Mouse (Mus musculus) liver, embryonic 13.5 days (tissue): Measurements from ENCODE around the gene 2610301B20Rik. TPM values are rescaled to one million over a fixed set of nuclear protein-coding genes. Genes with fewer than 3 reads are reported as not detected.

Experiments
- ATAC-seq: fragments of 200-750 bp; cut with Nextera tagmentation; 2 replicates; pipeline ENCODE4 v1.8.0; 2017; ENCODE audit warnings: low read depth, mild to moderate bottlenecking, moderate number of reproducible peaks, moderate library complexity
- DNase-seq: peaks from one replicate; pipeline ENCODE4 v3.0.0; 2022
- H3K27ac ChIP-seq: fragments of 300-500 bp; sonication (generic); 2 replicates; pipeline ENCODE4 v1.5.1; 2015; ENCODE audit warnings: moderate library complexity, mild to moderate bottlenecking, inconsistent platforms
- H3K27me3 ChIP-seq: fragments of 300-500 bp; sonication (generic); 2 replicates; pipeline ENCODE4 v1.6.1; 2015; ENCODE audit warnings: mild to moderate bottlenecking, inconsistent platforms
- H3K36me3 ChIP-seq: fragments of 300-500 bp; sonication (generic); 2 replicates; pipeline ENCODE4 v1.6.1; 2015; ENCODE audit warnings: mild to moderate bottlenecking, inconsistent platforms
- H3K4me1 ChIP-seq: fragments of 300-500 bp; sonication (generic); replicated peaks from 2 replicates; pipeline ENCODE4 v1.6.1; 2015; ENCODE audit warnings: inconsistent platforms
- H3K4me2 ChIP-seq: fragments of 300-500 bp; sonication (generic); 2 replicates; pipeline ENCODE4 v1.6.1; 2015; ENCODE audit warnings: inconsistent platforms, mild to moderate bottlenecking, moderate library complexity
- H3K4me3 ChIP-seq: fragments of 300-500 bp; sonication (generic); replicated peaks from 2 replicates; pipeline ENCODE4 v1.5.1; 2015; ENCODE audit warnings: mild to moderate bottlenecking, inconsistent platforms
- H3K9ac ChIP-seq: fragments of 300-500 bp; sonication (generic); 2 replicates; pipeline ENCODE4 v1.6.1; 2015; ENCODE audit warnings: mild to moderate bottlenecking, inconsistent platforms
- H3K9me3 ChIP-seq: fragments of 300-500 bp; sonication (generic); replicated peaks from 2 replicates; pipeline ENCODE4 v1.6.1; 2016; ENCODE audit warnings: inconsistent platforms
- WGBS: fragments of 180-500 bp; shearing (Covaris S2); methylation state at CpG from one replicate; pipeline ENCODE4 v1.1.7; 2015; ENCODE audit not compliant: insufficient replicate concordance; 5-methylcytosine and 5-hydroxymethylcytosine counted together
- polyA plus RNA-seq: library from polyadenylated mRNA; unstranded; fragments of >200 nt; fragmentation: Nextera tagmentation; extraction: Ambion mirVana; gene quantifications from 2 replicates; pipeline ENCODE4 v1.2.1, GENCODE M21; 2015

2610301B20Rik gene
- polyA plus RNA-seq, 1 experiment from 2014 or later, result 11.6 TPM

DNA sequence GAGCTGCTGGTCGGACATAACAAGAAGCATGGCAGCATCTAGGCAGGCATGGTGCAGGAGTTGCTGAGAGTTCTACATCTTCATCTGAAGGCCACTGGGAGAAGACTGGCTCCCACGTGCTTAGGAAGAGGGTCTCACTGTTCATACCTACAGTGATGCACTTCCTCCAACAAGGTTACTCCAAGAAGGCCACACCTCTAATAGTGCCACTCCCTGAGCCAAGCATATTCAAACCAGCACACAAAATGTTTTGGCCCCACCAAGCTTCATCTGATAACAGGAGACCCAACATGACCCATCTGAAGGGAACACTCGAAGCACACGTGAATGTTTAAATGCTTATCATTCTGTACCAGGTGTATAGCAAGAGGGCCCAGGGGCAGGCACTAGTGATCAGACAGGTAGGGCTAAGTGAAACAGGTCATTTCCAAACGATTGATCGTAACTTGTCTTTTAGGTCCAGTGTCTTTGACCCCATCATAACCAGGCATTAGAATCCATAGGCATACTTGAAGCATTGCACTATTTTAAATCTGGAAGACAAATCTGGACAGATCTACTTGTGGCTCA lies 37.7 kb downstream of the 2610301B20Rik start:
- no peak for ATAC-seq
- no peak overlapping the region for H3K4me3 ChIP-seq
- H3K27me3 ChIP-seq, result no peaks in the 10 kb centered on the region
- 55% methylated on average over 6 of the region's 6 CpGs for WGBS
- no peak for DNase-seq
- no peak overlapping the region for H3K4me2 ChIP-seq
- no peaks in the 10 kb centered on the region for H3K36me3 ChIP-seq
- peaks cover 49% of the 10 kb centered on the region for H3K4me1 ChIP-seq
- H3K9ac ChIP-seq, result no peak overlapping the region; the same call in 1 of the 2 replicates
- H3K27ac ChIP-seq, result no peak overlapping the region
- H3K9me3 ChIP-seq, result no peaks in the 10 kb centered on the region

- H3K9me3 ChIP-seq, result no peaks in the 10 kb centered on the region
- no peak overlapping the region for H3K4me3 ChIP-seq
- H3K9ac ChIP-seq, result no peak overlapping the region
- no peaks in the 10 kb centered on the region for H3K27me3 ChIP-seq
- H3K36me3 ChIP-seq, result no peaks in the 10 kb centered on the region
- no peak overlapping the region for H3K27ac ChIP-seq
- H3K4me1 ChIP-seq, result peaks cover 49% of the 10 kb centered on the region
- 34% methylated on average over 7 of the region's 7 CpGs for WGBS
- DNase-seq (peak; percentile 72), ATAC-seq (0 out of 2 replicates have a peak, but pooled peaks have one; percentile 21)
- no peak overlapping the region for H3K4me2 ChIP-seq
These were observed 38.5 kb downstream of the 2610301B20Rik start for GRCm38 (mm10) chr4:10912611-10913301.

GRCm38 (mm10) chr4:10913409-10913808 lies 39.1 kb downstream of the 2610301B20Rik start:
- Histone ChIP-seq H3K36me3 (no peaks in the 10 kb centered on the region), H3K9ac (peak overlapping the region; percentile 60; the same call in 1 of the 2 replicates), H3K4me1 (peaks cover 54% of the 10 kb centered on the region), H3K27ac (peak overlapping the region; percentile 97), H3K9me3 (no peaks in the 10 kb centered on the region), H3K4me2 (peak overlapping the region; percentile 61; the same call in 1 of the 2 replicates), H3K27me3 (no peaks in the 10 kb centered on the region), H3K4me3 (no peak overlapping the region)
- ATAC-seq, result no peak
- 87% methylated on average over 3 of the region's 3 CpGs for WGBS
- no peak for DNase-seq

GRCm38 (mm10) chr4:10914766-10915165 lies 40.5 kb downstream of the 2610301B20Rik start:
- Histone ChIP-seq H3K4me2 (peak overlapping the region; percentile 61), H3K9ac (peak overlapping the region; percentile 60)

DNA sequence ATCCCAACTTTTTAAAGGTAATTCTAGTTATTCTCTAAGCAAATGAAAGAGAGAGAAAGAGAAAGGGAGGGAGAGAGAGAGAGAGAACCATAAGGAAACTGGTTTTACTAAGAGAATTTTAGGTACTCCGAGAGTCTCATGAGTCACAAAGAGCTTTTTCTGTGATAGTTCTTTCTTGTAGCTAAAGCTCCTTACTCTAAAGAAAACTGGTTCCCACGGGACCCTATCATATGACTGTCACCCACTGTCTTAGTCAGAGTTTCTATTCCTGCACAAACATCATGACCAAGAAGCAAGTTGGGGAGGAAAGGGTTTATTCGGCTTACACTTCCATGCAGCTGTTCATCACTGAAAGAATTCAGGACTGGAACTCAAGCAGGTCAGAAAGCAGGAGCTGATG lies 41.0 kb downstream of the 2610301B20Rik start:
- no peak overlapping the region for H3K4me3 ChIP-seq

More at GRCm38 (mm10) chr4:10914766-10915165, 40.5 kb downstream of the 2610301B20Rik start:
- no peaks in the 10 kb centered on the region for H3K27me3 ChIP-seq
- peak overlapping the region; percentile 97 for H3K27ac ChIP-seq
- H3K36me3 ChIP-seq, result no peaks in the 10 kb centered on the region
- H3K4me3 ChIP-seq, result peak overlapping the region; percentile 10; the same call in 1 of the 2 replicates
- ATAC-seq, result peak; percentile 99
- peaks cover 68% of the 10 kb centered on the region for H3K4me1 ChIP-seq
- DNase-seq, result peak; percentile 88
- WGBS, result 16% methylated on average over 2 of the region's 2 CpGs
- no peaks in the 10 kb centered on the region for H3K9me3 ChIP-seq

DNA sequence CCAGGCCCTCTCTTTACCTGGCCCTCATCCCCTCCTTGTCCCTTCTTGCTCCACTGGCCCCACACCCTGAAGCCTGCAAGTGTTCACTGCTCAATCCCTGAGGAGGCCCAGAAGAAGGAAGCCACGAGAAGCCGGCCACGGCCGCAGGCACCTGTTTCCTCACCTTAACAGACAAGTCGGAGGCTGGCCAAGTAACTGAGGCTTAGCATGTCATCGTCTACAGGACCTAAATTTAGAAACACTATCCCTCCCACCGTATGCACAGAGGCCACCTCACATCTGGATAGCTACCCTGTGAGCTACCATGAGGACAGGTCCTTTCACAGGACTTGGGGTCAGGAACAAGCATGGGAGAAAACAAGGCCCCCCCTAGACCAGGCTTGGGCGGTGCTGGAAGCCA lies 44.1 kb downstream of the 2610301B20Rik start:
- WGBS, result 52% methylated on average over 8 of the region's 8 CpGs
- H3K9ac ChIP-seq, result no peak overlapping the region
- H3K9me3 ChIP-seq, result no peaks in the 10 kb centered on the region
- H3K4me2 ChIP-seq, result no peak overlapping the region
- peak overlapping the region; percentile 58 for H3K27ac ChIP-seq
- H3K27me3 ChIP-seq, result no peaks in the 10 kb centered on the region; the same call in 1 of the 2 replicates
- peaks cover 59% of the 10 kb centered on the region for H3K4me1 ChIP-seq
- no peaks in the 10 kb centered on the region for H3K36me3 ChIP-seq
- no peak overlapping the region for H3K4me3 ChIP-seq
- no peak for DNase-seq
- ATAC-seq, result no peak

More for the DNA sequence above, 41.0 kb downstream of the 2610301B20Rik start:
- no peak for DNase-seq
- Histone ChIP-seq H3K4me1 (peaks cover 69% of the 10 kb centered on the region), H3K36me3 (no peaks in the 10 kb centered on the region), H3K9ac (no peak overlapping the region), H3K4me2 (peak overlapping the region; percentile 61), H3K27me3 (no peaks in the 10 kb centered on the region; the same call in 1 of the 2 replicates), H3K27ac (peak overlapping the region; percentile 97), H3K9me3 (no peaks in the 10 kb centered on the region)
- WGBS, result 58% methylated on average over 3 of the region's 3 CpGs
- no peak for ATAC-seq

DNA sequence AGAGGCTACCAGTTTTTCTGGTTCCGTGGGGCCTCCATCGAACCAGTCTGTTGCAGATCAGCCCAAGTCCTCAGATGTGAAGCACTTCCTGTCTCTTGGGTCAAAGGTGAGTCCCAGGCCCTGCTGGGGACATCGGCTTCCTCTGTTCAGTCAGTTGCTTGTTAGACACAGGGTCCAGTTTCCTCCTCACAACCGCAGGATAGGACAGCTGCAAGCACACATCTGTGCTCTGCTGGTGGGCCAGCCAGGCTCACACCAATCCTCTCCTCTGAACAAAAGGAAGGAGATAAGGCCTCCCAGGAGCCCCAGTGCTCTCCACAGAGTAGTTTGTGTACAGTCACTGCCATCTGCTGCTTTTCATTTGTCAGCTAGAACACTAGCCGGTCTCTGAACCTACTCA lies 44.8 kb downstream of the 2610301B20Rik start:
- no peak for ATAC-seq
- H3K9ac ChIP-seq, result no peak overlapping the region
- peaks cover 58% of the 10 kb centered on the region for H3K4me1 ChIP-seq
- no peaks in the 10 kb centered on the region for H3K9me3 ChIP-seq
- H3K27me3 ChIP-seq, result no peaks in the 10 kb centered on the region; the same call in 1 of the 2 replicates
- H3K4me2 ChIP-seq, result no peak overlapping the region
- peak overlapping the region; percentile 58 for H3K27ac ChIP-seq
- H3K4me3 ChIP-seq, result no peak overlapping the region
- DNase-seq, result no peak
- 11% methylated on average over 5 of the region's 5 CpGs for WGBS
- H3K36me3 ChIP-seq, result no peaks in the 10 kb centered on the region

- Histone ChIP-seq H3K4me3 (no peak overlapping the region), H3K9me3 (no peaks in the 10 kb centered on the region), H3K27ac (peak overlapping the region; percentile 58; the same call in 1 of the 2 replicates), H3K4me2 (no peak overlapping the region), H3K9ac (no peak overlapping the region), H3K27me3 (no peaks in the 10 kb centered on the region; the same call in 1 of the 2 replicates), H3K4me1 (peaks cover 55% of the 10 kb centered on the region), H3K36me3 (no peaks in the 10 kb centered on the region)
- DNase-seq (no peak), ATAC-seq (no peak)
- WGBS, result 66% methylated on average over 3 of the region's 3 CpGs
These were observed 45.2 kb downstream of the 2610301B20Rik start for GRCm38 (mm10) chr4:10919530-10919929.

- Histone ChIP-seq H3K4me2 (no peak overlapping the region), H3K27ac (no peak overlapping the region), H3K36me3 (no peaks in the 10 kb centered on the region), H3K4me1 (peaks cover 55% of the 10 kb centered on the region), H3K27me3 (no peaks in the 10 kb centered on the region; the same call in 1 of the 2 replicates), H3K9ac (no peak overlapping the region), H3K9me3 (no peaks in the 10 kb centered on the region), H3K4me3 (no peak overlapping the region)
- DNase-seq, result no peak
- no peak for ATAC-seq
- 72% methylated on average over 6 of the region's 6 CpGs for WGBS
These were observed 45.7 kb downstream of the 2610301B20Rik start for GRCm38 (mm10) chr4:10919987-10920386.

- Histone ChIP-seq H3K4me3 (no peak overlapping the region), H3K4me2 (no peak overlapping the region), H3K27me3 (no peaks in the 10 kb centered on the region; the same call in 1 of the 2 replicates), H3K36me3 (no peaks in the 10 kb centered on the region), H3K9me3 (no peaks in the 10 kb centered on the region), H3K4me1 (peaks cover 50% of the 10 kb centered on the region), H3K27ac (no peak overlapping the region), H3K9ac (no peak overlapping the region)
- DNase-seq, result no peak
- ATAC-seq, result no peak
- WGBS, result 73% methylated on average over 6 of the region's 6 CpGs
These were observed 46.3 kb downstream of the 2610301B20Rik start for GRCm38 (mm10) chr4:10920622-10921021.

DNA sequence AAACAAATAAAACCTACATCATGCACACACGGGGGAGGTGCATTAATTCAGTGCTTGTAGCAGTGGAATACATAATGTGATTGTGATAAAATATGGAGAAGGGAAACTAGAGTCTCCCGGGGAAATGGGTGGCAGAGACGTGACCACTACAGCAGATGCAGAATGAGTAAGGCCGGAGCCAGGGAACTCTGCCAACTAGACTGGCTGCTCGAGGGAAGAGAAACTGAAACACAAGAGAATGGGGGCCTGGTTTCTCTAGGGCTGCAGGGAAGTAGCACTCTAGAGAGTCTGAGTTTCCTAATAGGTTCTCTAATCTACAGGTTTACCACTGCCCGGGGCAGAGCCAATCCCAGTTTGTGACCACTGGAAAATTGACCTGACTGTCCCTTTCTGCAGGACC lies 48.9 kb downstream of the 2610301B20Rik start:
- H3K4me2 ChIP-seq, result no peak overlapping the region

More for the DNA sequence above, 48.9 kb downstream of the 2610301B20Rik start:
- no peak overlapping the region for H3K9ac ChIP-seq
- H3K4me3 ChIP-seq, result no peak overlapping the region
- peaks cover 37% of the 10 kb centered on the region for H3K4me1 ChIP-seq
- DNase-seq (no peak), ATAC-seq (no peak)
- WGBS, result 48% methylated on average over 6 of the region's 6 CpGs
- peak overlapping the region; percentile 31; the same call in 1 of the 2 replicates for H3K27ac ChIP-seq
- no peaks in the 10 kb centered on the region for H3K9me3 ChIP-seq
- no peaks in the 10 kb centered on the region; the same call in 1 of the 2 replicates for H3K27me3 ChIP-seq
- no peaks in the 10 kb centered on the region for H3K36me3 ChIP-seq
